Mouse (Mus musculus): Measurements from ENCODE around the gene Fam192a. TPM values are rescaled to one million over a fixed set of nuclear protein-coding genes. Genes with fewer than 3 reads are reported as not detected.

Fam192a gene
- total and polyA plus RNA-seq, 2 experiments from 2014 or later = 44.5 to 79.9 TPM

DNA sequence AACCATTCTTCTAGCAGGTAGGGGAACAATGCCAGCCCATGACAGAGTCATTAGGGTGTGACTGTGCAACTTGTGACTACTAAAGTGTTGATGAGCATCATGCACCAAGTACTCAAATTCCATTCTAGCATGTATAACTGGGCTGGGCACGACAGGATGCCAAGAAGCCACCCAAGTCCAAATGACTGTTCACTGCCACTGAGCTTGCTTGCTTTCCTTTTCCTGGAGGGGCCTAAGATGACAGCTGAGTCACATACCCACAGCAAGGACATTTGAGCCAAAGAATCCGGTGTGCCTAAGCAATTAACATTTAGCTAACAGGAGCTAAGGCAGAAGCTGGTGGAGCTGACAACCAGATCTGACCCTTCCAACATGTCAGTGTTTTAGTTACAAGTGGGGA, 29.9 kb downstream of the Fam192a start:
- Histone ChIP-seq H3K27me3 (ENCODE audit: insufficient read depth, low read length) (no peaks in the 10 kb centered on the region), H3K4me3 (ENCODE audit: low read depth, low read length) (no peak overlapping the region), H3K9me3 (ENCODE audit: low read length) (no peaks in the 10 kb centered on the region), H3K4me2 (ENCODE audit: low read depth) (no peak overlapping the region), H3K36me3 (ENCODE audit: insufficient read depth) (peaks cover 28% of the 10 kb centered on the region), H3K4me1 (ENCODE audit: insufficient read depth) (peaks cover 11% of the 10 kb centered on the region), H3K27ac (ENCODE audit: low read depth, low read length) (no peak overlapping the region), H3K9ac (no peak overlapping the region)
- DNase-seq (no peak), ATAC-seq (no peak)
- 63% methylated on average over 2 of the region's 2 CpGs for WGBS
- TF ChIP-seq CTCF (IDR thresholded peaks at IDR 0.05; ENCODE audit: low read depth) = no peak

DNA sequence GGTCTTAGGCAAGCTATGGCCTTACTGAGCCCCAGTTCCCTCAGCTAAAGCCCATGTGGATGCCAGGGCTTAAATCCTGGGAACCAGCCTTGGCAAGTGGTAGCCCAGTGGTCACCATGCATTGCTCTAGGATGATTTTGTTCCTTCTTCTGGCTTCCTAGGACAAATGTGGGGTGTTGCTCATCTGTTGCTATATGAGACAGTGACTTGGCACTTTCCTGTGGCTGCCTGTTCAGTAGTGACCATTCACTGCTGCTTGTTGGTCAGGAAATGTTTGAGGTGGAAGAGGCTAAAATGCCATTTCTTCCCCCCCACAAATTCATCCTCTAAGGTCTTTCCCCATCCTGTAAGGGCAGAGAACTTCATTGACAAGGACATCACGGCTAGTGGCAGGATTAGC, 32.4 kb downstream of the Fam192a start:
- H3K4me2 ChIP-seq (ENCODE audit: low read depth) = no peak overlapping the region
- DNase-seq (no peak), ATAC-seq (no peak)
- WGBS = 61% methylated on average over 1 of the region's 1 CpGs
- peaks cover 6% of the 10 kb centered on the region for H3K36me3 ChIP-seq (ENCODE audit: insufficient read depth)
- no peak for TF ChIP-seq CTCF (IDR thresholded peaks at IDR 0.05; ENCODE audit: low read depth)
- H3K27me3 ChIP-seq (ENCODE audit: insufficient read depth, low read length) = no peaks in the 10 kb centered on the region
- H3K4me1 ChIP-seq (ENCODE audit: insufficient read depth) = peaks cover 17% of the 10 kb centered on the region
- H3K27ac ChIP-seq (ENCODE audit: low read depth, low read length) = no peak overlapping the region
- H3K4me3 ChIP-seq (ENCODE audit: low read depth, low read length) = no peak overlapping the region
- H3K9me3 ChIP-seq (ENCODE audit: low read length) = no peaks in the 10 kb centered on the region
- no peak overlapping the region; the same call in 1 of the 2 replicates for H3K9ac ChIP-seq

DNA sequence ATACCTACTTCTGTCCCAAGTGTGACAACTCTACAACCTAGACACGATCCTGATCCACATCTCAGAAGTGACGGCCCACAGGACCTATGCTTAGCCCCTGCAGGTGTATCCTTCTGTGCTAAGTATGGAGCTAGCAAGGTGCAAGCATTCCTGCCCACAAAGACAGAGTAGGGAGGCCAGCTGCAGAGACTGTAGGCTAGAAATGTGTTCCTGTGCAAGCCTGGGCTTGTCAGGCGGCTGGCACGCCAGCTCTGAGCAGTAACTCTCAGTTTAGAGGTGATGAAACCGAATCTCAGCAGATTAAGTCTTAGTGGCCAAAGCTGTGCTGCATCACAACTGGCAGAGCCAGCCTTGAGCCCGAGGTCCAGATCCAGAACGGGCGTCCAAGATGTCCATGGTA, 33.7 kb downstream of the Fam192a start:
- Histone ChIP-seq H3K9me3 (ENCODE audit: low read length) (no peaks in the 10 kb centered on the region), H3K9ac (no peak overlapping the region), H3K4me2 (ENCODE audit: low read depth) (no peak overlapping the region), H3K36me3 (ENCODE audit: insufficient read depth) (no peaks in the 10 kb centered on the region; the same call in 1 of the 2 replicates), H3K27me3 (ENCODE audit: insufficient read depth, low read length) (no peaks in the 10 kb centered on the region), H3K4me3 (ENCODE audit: low read depth, low read length) (no peak overlapping the region), H3K27ac (ENCODE audit: low read depth, low read length) (no peak overlapping the region), H3K4me1 (ENCODE audit: insufficient read depth) (peaks cover 17% of the 10 kb centered on the region)
- DNase-seq = no peak
- WGBS = 89% methylated on average over 8 of the region's 8 CpGs
- no peak for TF ChIP-seq CTCF (IDR thresholded peaks at IDR 0.05; ENCODE audit: low read depth)
- no peak for ATAC-seq

DNA sequence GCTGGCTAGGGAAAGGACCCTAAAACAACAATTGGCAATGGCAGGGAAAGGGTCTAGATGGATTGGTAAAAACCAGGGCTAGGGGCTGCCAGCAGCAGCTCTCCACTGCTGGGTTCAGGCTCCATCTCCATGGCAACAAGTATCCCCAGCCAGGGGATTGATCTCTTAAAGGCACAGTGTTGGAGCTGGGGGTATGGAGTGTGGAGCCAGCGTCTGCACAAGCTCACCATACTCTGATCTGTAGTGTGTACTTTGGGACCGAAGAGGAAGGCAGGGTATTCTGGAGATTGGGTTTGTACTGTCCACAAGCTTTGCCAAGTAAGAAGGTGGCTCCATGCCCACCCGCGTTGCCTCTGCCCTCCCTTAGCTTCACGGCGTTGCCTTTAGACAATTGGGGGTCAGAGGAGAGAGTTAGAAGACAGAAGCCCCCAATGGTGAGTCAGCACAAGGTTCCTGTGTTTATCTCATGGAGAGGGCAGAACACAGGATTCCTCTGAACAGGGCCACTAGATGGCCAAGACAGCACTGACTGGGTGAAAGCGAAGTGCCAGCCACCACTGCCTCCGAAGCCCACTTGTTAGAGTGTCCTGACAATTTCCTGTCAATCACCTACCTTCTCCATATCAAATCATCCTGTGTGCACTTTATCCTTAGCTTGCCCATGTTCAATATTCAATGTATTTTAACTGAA, 34.5 kb downstream of the Fam192a start:
- Histone ChIP-seq H3K36me3 (ENCODE audit: insufficient read depth) (no peaks in the 10 kb centered on the region; the same call in 1 of the 2 replicates), H3K4me3 (ENCODE audit: low read depth, low read length) (no peak overlapping the region), H3K27me3 (ENCODE audit: insufficient read depth, low read length) (no peaks in the 10 kb centered on the region), H3K27ac (ENCODE audit: low read depth, low read length) (peak overlapping the region; percentile 66), H3K4me2 (ENCODE audit: low read depth) (peak overlapping the region; percentile 21; the same call in 1 of the 2 replicates), H3K4me1 (ENCODE audit: insufficient read depth) (peaks cover 17% of the 10 kb centered on the region), H3K9ac (peak overlapping the region; percentile 19; the same call in 1 of the 2 replicates), H3K9me3 (ENCODE audit: low read length) (no peaks in the 10 kb centered on the region)
- ATAC-seq = peak; percentile 96
- 34% methylated on average over 8 of the region's 8 CpGs for WGBS
- TF ChIP-seq CTCF (IDR thresholded peaks at IDR 0.05; ENCODE audit: low read depth) = 0 out of 2 replicates have a peak, but pooled peaks have one; percentile 21
- DNase-seq = peak; percentile 73

DNA sequence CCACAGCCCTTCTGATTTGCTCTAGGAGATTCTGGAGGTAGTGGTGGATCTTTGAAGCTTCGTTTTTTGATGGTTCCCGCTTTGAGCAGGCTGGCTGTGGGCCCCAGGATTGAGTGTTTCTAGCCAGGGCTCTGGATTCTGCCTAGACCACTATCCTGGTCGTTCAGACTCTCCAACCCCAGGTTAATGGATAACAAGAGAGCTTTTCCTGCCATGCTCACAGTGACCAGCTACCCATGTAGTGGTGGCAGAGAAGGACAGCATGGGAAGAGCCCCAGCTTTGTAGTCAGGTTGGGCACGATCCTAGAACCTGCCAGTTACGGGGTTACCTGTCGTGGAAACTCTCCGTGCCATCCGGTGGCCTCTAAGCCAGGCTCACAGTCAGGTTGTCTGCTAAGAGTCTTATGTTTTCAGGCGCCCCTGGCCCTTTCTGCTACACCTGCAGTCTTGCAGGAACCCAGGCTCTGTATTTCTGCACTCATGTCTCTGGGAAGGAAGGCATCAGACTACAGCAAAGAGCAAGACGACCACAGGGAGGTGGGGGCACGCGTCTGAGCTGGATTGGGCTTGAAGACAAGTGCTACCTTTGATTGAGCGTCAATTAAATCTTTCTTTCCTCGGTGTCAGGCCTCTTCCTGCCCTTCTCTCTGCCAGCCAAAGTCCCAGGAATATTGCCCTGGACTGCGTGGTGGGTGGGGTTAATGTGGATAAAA, 35.2 kb downstream of the Fam192a start:
- Histone ChIP-seq H3K4me3 (ENCODE audit: low read depth, low read length) (no peak overlapping the region), H3K27ac (ENCODE audit: low read depth, low read length) (peak overlapping the region; percentile 66), H3K9ac (peak overlapping the region; percentile 19; the same call in 1 of the 2 replicates), H3K27me3 (ENCODE audit: insufficient read depth, low read length) (no peaks in the 10 kb centered on the region), H3K4me1 (ENCODE audit: insufficient read depth) (peaks cover 17% of the 10 kb centered on the region), H3K4me2 (ENCODE audit: low read depth) (peak overlapping the region; percentile 21; the same call in 1 of the 2 replicates), H3K36me3 (ENCODE audit: insufficient read depth) (no peaks in the 10 kb centered on the region; the same call in 1 of the 2 replicates), H3K9me3 (ENCODE audit: low read length) (no peaks in the 10 kb centered on the region)
- WGBS = 35% methylated on average over 15 of the region's 15 CpGs
- ATAC-seq = peak; percentile 56
- DNase-seq = no peak
- TF ChIP-seq CTCF (IDR thresholded peaks at IDR 0.05; ENCODE audit: low read depth) = no peak

DNA sequence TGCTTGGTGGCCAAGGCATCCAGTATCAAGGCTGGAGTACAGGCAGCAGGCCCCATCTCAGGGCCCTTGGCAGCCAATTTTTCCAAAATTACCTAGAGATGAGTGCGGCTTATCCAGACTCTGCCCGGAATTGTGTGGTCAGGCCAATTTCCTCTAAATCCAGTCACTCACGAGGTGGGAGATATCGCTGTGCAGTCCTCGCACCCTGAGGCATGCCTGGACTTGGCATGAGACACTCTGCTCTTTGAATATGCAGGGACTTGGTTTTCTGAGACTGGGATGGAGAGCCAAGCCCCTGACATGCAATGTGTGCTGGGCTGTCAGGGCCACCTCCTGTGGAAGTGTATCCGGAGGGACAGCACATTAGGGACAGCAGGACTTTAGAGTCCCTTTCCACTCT, 35.8 kb downstream of the Fam192a start:
- Histone ChIP-seq H3K27me3 (ENCODE audit: insufficient read depth, low read length) (no peaks in the 10 kb centered on the region), H3K9me3 (ENCODE audit: low read length) (no peaks in the 10 kb centered on the region), H3K27ac (ENCODE audit: low read depth, low read length) (peak overlapping the region; percentile 66), H3K4me3 (ENCODE audit: low read depth, low read length) (no peak overlapping the region), H3K4me2 (ENCODE audit: low read depth) (no peak overlapping the region), H3K4me1 (ENCODE audit: insufficient read depth) (peaks cover 17% of the 10 kb centered on the region), H3K36me3 (ENCODE audit: insufficient read depth) (no peaks in the 10 kb centered on the region; the same call in 1 of the 2 replicates), H3K9ac (no peak overlapping the region)
- DNase-seq = no peak
- no peak for TF ChIP-seq CTCF (IDR thresholded peaks at IDR 0.05; ENCODE audit: low read depth)
- 44% methylated on average over 6 of the region's 6 CpGs for WGBS
- no peak for ATAC-seq

DNA sequence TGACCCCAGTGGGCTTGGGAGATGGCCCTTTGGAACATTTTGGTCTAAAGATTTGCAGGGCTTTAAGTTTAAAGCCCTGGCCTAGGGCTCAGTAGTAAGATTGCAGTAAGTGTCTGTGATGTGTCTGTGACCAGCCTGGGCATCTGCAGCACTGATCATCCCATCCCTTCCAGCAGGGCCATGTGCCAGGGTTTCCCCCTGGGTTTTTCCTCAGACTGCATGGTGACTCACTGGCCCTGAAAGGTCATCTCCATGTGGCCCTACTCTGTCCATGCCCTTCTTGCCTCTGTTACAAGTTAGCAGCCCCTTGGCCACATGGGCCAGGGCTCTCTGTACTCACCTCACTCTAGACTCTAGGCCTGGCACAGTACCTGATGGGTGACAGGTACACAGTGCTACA, 37.4 kb downstream of the Fam192a start:
- TF ChIP-seq CTCF (IDR thresholded peaks at IDR 0.05; ENCODE audit: low read depth) = no peak
- Histone ChIP-seq H3K4me2 (ENCODE audit: low read depth) (no peak overlapping the region), H3K9me3 (ENCODE audit: low read length) (no peaks in the 10 kb centered on the region), H3K36me3 (ENCODE audit: insufficient read depth) (no peaks in the 10 kb centered on the region), H3K9ac (no peak overlapping the region), H3K27ac (ENCODE audit: low read depth, low read length) (no peak overlapping the region), H3K27me3 (ENCODE audit: insufficient read depth, low read length) (no peaks in the 10 kb centered on the region), H3K4me3 (ENCODE audit: low read depth, low read length) (no peak overlapping the region), H3K4me1 (ENCODE audit: insufficient read depth) (peaks cover 17% of the 10 kb centered on the region)
- no peak for DNase-seq
- no peak for ATAC-seq

Data from forebrain, postnatal 0 days (tissue).